Mouse (Mus musculus): ENCODE data around the gene Zfp14.

DNA sequence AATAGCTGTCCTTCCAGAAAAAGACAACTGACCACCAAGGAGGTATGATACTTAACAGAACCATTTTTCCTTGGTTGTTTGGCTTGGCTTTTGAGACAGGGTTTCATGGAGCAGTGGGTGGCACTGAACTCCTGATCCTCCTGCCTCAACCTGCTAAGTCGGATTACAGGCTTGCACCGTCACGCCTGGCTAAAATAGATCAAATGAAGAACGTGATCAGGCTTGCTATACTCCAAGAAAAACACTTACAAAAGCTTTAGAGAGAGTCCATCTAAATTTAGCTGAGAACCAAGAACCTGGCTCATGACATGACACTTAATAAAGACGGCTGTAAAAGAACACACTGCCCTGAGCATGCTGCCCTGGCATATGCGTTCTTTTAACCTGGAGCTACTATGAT, 9.2 kb upstream of the Zfp14 start:
- no peak for TF ChIP-seq GATA1 (IDR thresholded peaks at IDR 0.05; ENCODE audit: borderline replicate concordance, low read length)
- TF ChIP-seq CTCF (IDR thresholded peaks at IDR 0.05; ENCODE audit: low read depth, low read length), result no peak
- no peak for TF ChIP-seq TAL1 (conservative IDR thresholded peaks at IDR 0.05; ENCODE audit: low read depth, low read length)

All from G1E (cell line).